Mouse (Mus musculus): ENCODE measurements around the gene Smoc2. TPM values are rescaled to one million over a fixed set of nuclear protein-coding genes. Genes with fewer than 3 reads are reported as not detected.

Gene Smoc2
- polyA plus RNA-seq, 1 experiment from 2014 or later, result not detected

DNA sequence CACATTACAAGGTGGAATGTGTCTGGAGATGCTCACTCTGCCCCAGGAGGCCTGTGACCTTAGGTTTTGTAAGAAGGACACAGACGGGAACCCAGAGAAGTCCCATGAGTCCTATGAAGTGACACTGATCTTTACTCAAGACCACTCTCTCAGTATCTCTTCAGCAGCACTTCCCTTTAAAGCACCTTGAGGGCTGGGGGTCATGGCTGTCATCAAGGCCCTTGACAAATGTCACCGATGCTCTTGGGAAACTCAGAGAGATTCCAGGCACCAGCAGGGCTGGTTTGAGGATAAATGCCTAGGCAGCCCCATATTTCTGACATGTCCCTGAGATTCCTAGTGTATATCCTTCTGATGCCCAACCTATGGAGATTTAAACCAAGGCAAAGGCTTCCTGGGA, 113.1 kb downstream of the Smoc2 start:
- 68% methylated on average over 2 of the region's 2 CpGs for WGBS (ENCODE audit: missing documents)
- no peak overlapping the region for H3K27ac ChIP-seq
- no peaks in the 10 kb centered on the region for H3K36me3 ChIP-seq (ENCODE audit: inconsistent target)
- no peaks in the 10 kb centered on the region for H3K79me2 ChIP-seq (ENCODE audit: inconsistent target)
- no peak overlapping the region for H3K4me3 ChIP-seq (ENCODE audit: inconsistent target)

DNA sequence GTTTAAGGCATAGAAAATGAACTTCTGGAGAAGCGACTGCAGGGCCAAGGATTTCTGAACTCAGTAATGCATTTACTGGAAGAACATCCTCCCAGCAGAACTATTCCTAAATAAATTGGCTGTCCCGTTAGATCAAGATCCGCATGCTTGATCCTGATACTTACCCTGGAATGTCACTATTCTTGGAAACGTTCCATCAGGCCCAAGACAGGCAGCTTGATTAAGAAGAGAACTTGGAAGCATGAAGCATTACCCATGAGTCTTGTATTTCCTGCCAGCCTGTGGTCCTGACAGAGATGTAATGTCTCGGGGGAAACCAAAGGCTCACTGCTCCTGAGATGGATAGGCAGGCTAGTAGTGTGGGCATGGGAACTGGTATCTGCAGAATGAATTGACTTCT, 115.6 kb downstream of the Smoc2 start:
- Histone ChIP-seq H3K79me2 (ENCODE audit: inconsistent target) (no peaks in the 10 kb centered on the region), H3K4me3 (ENCODE audit: inconsistent target) (no peak overlapping the region), H3K27ac (no peak overlapping the region), H3K36me3 (ENCODE audit: inconsistent target) (no peaks in the 10 kb centered on the region)
- 80% methylated on average over 5 of the region's 5 CpGs for WGBS (ENCODE audit: missing documents)

DNA sequence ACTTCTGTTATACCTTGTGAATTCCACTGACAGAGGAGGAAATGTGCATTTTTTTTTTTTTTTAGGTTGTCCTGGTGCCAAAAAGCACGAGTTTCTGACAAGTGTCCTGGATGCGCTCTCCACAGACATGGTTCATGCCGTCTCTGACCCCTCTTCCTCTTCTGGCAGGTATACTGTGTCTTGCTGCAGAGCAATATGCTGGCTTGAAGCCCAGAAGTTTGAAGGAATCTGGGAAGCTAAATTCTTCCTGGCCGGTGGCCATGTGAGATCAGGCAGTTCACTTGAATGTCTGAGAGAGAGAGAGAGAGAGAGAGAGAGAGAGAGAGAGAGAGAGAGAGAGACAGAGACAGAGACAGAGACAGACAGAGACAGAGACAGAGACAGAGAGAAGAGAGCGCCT, 118.2 kb downstream of the Smoc2 start:
- Histone ChIP-seq H3K36me3 (ENCODE audit: inconsistent target) (no peaks in the 10 kb centered on the region), H3K4me3 (ENCODE audit: inconsistent target) (no peak overlapping the region), H3K27ac (no peak overlapping the region), H3K79me2 (ENCODE audit: inconsistent target) (no peaks in the 10 kb centered on the region)
- WGBS (ENCODE audit: missing documents), result 75% methylated on average over 5 of the region's 5 CpGs

DNA sequence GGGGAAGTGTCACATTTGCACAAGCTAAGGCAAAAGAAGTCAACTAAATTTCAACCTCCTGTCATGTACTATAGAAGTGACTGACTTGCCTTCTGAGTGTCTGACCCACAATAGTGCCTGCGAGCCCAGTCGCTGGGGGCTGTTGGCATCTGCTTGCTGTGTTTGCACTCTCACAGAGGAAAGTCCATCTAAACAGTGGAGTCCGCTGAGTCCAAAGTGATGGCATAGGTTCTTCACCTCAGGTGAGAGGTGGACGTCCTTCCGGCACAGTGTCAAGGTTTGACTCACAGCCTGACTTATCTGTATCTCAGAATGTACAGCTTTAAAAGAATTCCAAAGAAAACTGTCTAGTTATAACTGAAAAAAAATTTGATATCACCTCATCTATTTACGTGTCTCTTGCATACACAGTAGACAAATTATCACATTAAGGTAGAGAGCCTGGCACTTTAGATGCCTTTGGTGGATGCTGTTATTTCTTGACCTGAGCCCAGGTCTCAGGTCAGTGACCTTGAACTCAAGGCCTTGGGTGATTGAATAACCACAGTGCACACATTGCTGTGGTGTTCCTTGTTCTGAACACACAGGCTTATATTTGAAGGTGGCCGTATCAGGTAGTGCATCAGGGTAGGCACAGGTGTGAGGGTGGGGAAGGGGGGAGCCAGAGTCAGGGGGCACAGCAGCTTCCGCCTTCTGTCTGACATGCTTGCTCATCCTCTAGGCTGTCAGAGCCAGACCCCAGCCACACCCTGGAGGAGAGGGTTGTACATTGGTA, 119.5 kb downstream of the Smoc2 start:
- Histone ChIP-seq H3K4me3 (ENCODE audit: inconsistent target) (no peak overlapping the region), H3K27ac (no peak overlapping the region), H3K36me3 (ENCODE audit: inconsistent target) (no peaks in the 10 kb centered on the region), H3K79me2 (ENCODE audit: inconsistent target) (no peaks in the 10 kb centered on the region)
- 89% methylated on average over 8 of the region's 8 CpGs for WGBS (ENCODE audit: missing documents)

DNA sequence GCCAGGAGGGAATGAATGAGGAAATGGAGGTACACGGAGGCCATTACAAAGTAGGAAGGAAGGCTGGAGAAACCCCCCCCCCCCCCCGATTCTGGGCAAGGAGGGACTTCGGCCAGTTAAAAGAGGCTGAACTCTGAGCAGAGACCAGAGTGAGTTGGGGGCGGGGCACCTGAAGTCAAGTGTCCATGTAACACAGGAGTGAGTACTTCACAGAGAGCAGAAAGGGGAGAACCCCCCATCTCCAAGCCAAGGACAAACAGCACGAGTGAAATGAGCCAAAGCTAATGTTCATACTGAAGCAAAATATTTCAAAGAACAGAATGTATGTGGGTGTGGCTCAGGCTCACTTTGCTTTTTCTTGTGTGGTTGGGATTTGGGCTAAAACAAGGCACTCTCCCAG, 121.7 kb downstream of the Smoc2 start:
- Histone ChIP-seq H3K36me3 (ENCODE audit: inconsistent target) (no peaks in the 10 kb centered on the region), H3K4me3 (ENCODE audit: inconsistent target) (no peak overlapping the region), H3K27ac (no peak overlapping the region), H3K79me2 (ENCODE audit: inconsistent target) (no peaks in the 10 kb centered on the region)
- WGBS (ENCODE audit: missing documents), result 83% methylated on average over 3 of the region's 5 CpGs

DNA sequence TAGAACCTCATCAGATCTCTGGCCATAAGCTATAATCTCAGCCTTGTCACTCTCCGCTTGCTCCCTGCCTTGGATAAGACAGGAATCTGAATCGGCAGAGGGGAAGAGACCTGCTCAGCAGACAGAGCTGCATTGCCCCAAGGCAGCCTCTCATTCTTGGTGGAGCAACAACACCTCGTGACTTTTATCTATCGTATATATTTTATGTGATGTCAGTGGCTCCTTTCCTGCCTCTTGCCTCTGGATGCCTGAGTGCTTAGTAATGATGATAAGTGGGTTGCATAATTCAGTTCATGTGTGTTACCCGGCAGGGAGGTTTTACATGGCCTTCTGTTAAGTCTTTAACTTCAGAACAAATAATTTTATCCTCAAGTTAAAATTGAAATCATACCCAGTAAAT, 128.6 kb downstream of the Smoc2 start:
- Histone ChIP-seq H3K79me2 (ENCODE audit: inconsistent target) (no peaks in the 10 kb centered on the region), H3K27ac (no peak overlapping the region), H3K4me3 (ENCODE audit: inconsistent target) (no peak overlapping the region), H3K36me3 (ENCODE audit: inconsistent target) (no peaks in the 10 kb centered on the region)
- 72% methylated on average over 5 of the region's 5 CpGs for WGBS (ENCODE audit: missing documents)

DNA sequence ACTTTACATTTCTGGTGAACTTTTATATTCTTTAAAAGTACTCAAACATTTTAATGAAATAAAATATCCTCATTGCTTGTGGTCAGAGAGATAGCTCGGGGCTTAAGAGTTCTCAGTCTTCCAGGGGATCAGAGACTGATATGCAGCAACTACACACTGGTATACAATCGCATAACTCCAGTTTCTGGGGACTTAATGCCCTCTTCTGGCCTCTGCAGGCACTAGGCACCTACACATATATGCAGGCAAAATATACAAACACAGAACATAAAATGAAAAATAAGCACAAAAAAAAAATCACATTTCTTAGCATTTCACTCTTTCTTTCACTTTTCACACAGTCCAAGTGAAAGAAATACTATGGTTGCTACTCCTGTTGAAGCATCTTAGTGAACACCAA, 133.2 kb downstream of the Smoc2 start:
- WGBS (ENCODE audit: missing documents), result 60% methylated on average over 2 of the region's 2 CpGs
- Histone ChIP-seq H3K27ac (no peak overlapping the region), H3K36me3 (ENCODE audit: inconsistent target) (no peaks in the 10 kb centered on the region), H3K79me2 (ENCODE audit: inconsistent target) (no peaks in the 10 kb centered on the region), H3K4me3 (ENCODE audit: inconsistent target) (no peak overlapping the region)

DNA sequence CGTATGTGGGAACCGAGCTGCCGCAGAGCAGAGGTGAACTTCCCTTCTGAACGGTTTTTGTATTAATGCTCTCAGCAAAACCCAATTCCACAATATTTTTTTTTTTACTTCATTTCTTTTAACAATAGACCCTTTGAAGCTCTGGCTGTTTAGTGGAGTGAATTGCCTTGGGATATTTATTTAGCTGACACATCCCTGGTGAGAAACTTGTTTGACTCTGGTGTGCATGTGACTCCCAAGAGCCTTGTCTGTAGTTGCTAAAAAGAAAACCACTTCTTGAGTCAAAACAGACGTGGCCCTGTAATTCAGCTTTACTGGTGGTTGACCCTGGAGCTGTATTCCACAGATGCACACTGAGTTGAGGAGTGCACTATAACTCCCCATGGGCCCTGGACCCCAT, 135.2 kb downstream of the Smoc2 start:
- no peak overlapping the region for H3K27ac ChIP-seq
- H3K36me3 ChIP-seq (ENCODE audit: inconsistent target), result no peaks in the 10 kb centered on the region
- WGBS (ENCODE audit: missing documents), result 80% methylated on average over 5 of the region's 5 CpGs
- H3K4me3 ChIP-seq (ENCODE audit: inconsistent target), result no peak overlapping the region
- H3K79me2 ChIP-seq (ENCODE audit: inconsistent target), result no peaks in the 10 kb centered on the region

DNA sequence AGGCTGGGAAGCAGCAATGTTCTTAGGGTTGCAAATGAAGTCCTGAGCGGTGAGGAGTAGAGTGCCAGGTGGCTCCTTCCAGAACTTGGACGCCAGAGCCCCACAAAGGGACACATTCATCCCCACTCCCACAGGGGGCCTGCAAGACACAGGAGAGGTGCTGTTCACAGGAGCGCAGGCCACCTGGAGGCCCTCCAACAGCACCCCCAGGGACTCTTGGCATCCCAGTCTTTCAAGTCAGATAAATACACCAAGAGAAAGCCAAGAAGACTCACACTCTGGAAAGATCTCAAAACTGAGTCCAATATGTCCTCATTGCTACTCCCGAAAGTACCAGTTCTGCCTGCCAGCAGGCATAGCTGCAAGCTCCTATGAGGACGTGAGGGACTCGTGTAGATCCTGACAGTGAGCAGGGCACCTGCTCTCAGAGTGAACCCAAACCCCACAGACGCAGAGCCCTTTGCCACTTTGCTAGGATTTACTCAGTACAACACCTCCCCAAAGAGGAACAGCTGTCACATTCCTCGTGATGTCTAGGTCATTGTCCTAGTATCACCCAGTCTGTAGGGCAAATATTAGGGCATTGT, 141.2 kb downstream of the Smoc2 start:
- H3K36me3 ChIP-seq (ENCODE audit: inconsistent target), result no peaks in the 10 kb centered on the region

DNA sequence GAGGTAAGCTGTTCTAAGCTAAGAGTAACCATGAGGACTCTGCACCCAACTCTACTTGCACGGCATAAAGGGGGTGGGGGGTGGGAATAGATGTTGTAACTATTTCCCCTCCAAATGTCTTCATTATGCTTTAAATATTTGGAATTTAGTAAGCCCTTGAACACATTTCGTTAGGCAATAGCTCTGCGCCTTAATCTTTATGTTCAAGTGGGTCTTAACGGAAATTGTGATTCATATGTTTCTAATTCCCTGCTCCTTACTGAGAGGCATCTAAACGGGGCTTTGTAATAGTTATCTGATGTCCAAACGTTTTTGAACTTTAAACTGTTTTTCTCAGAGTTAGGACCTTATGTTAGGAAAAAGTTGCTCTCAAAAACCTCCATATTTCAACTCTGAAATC, 147.2 kb downstream of the Smoc2 start:
- H3K4me3 ChIP-seq (ENCODE audit: inconsistent target), result no peak overlapping the region
- no peak overlapping the region for H3K27ac ChIP-seq
- no peaks in the 10 kb centered on the region for H3K36me3 ChIP-seq (ENCODE audit: inconsistent target)
- H3K79me2 ChIP-seq (ENCODE audit: inconsistent target), result no peaks in the 10 kb centered on the region
- 79% methylated on average over 6 of the region's 6 CpGs for WGBS (ENCODE audit: missing documents)

More for the DNA sequence above, 141.2 kb downstream of the Smoc2 start:
- WGBS (ENCODE audit: missing documents), result 61% methylated on average over 8 of the region's 8 CpGs
- Histone ChIP-seq H3K79me2 (ENCODE audit: inconsistent target) (no peaks in the 10 kb centered on the region), H3K27ac (no peak overlapping the region), H3K4me3 (ENCODE audit: inconsistent target) (no peak overlapping the region)

DNA sequence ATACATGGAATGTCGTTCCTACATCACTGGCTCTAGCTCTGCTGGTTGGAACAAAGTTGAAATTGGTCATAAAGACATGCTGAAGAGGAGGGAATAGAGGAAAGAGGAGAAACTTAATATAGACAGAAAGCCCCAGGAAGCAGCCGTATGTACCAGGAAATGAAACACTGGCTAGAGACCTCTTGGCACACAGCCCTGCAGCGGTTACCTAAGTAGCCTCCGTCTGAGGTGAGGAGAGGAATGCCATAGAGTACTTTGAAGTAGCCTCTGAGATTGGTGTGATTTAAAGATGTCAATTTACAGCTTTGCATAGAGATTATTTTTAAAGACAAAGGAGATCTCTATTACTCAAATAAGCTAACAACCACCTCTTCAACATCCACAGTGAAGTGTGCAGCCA, 155.4 kb downstream of the Smoc2 start:
- H3K4me3 ChIP-seq (ENCODE audit: inconsistent target), result no peak overlapping the region
- no peak overlapping the region for H3K27ac ChIP-seq
- 38% methylated on average over 4 of the region's 4 CpGs for WGBS (ENCODE audit: missing documents)
- no peaks in the 10 kb centered on the region for H3K36me3 ChIP-seq (ENCODE audit: inconsistent target)
- no peaks in the 10 kb centered on the region for H3K79me2 ChIP-seq (ENCODE audit: inconsistent target)

DNA sequence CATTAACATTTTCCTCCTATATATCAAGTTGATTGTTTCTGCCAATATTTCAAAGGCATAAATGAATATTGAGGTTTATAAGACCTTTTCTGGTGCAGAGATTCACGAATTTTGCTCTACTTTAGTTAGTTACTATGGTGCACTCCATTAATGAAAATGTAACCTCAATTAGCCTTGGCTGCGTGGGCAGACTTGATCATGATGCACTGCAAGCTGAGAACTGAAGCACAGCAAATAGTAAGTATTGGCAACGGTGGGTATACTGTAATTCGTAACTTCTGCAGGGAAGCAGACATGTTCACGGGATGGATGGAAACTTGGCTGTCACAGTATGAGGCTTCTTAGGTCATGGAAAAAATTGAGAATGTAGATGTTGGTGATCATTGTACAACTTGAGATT, 166.3 kb downstream of the Smoc2 start:
- Histone ChIP-seq H3K27ac (no peak overlapping the region), H3K4me3 (ENCODE audit: inconsistent target) (no peak overlapping the region), H3K79me2 (ENCODE audit: inconsistent target) (no peaks in the 10 kb centered on the region), H3K36me3 (ENCODE audit: inconsistent target) (no peaks in the 10 kb centered on the region)
- WGBS (ENCODE audit: missing documents), result 85% methylated on average over 5 of the region's 5 CpGs

DNA sequence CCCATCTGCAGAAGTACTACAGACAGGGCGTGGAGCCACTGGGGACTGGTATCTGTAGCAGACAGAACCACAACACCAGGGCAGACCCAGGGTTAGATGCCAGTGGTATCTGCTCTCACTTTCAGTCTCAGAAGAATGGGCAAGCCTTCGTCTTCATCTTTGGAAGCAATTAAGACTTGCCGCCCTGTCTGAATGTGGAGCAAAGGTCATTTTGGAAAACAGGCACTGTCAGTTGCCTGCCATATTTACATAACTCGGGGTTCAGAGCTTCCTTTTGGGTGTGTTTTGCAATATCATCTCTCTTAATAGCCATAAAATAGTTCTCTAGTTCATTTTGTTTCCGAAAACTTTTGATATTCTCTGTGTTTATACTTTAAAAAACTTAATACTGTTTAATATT, 168.0 kb downstream of the Smoc2 start:
- H3K79me2 ChIP-seq (ENCODE audit: inconsistent target), result no peaks in the 10 kb centered on the region
- no peak overlapping the region for H3K27ac ChIP-seq
- H3K4me3 ChIP-seq (ENCODE audit: inconsistent target), result no peak overlapping the region
- WGBS (ENCODE audit: missing documents), result 83% methylated on average over 5 of the region's 5 CpGs
- no peaks in the 10 kb centered on the region for H3K36me3 ChIP-seq (ENCODE audit: inconsistent target)

All from macrophage (primary cell).